Mouse (Mus musculus) midbrain, embryonic 13.5 days (tissue): ENCODE data around the gene Celsr2. TPM values are rescaled to one million over a fixed set of nuclear protein-coding genes. Genes with fewer than 3 reads are reported as not detected.

Source experiments
- ATAC-seq: fragments of 200-750 bp; cut with Nextera tagmentation; 2 replicates; pipeline ENCODE4 v1.8.0; 2017; ENCODE audit warnings: mild to moderate bottlenecking, moderate TSS enrichment, moderate library complexity
- H3K27ac ChIP-seq: fragments of 300-500 bp; sonication (generic); 2 replicates; pipeline ENCODE4 v1.5.1; 2015; ENCODE audit warnings: inconsistent platforms, mild to moderate bottlenecking, moderate library complexity
- H3K27me3 ChIP-seq: fragments of 300-500 bp; sonication (generic); 2 replicates; pipeline ENCODE4 v1.6.1; 2015; ENCODE audit warnings: mild to moderate bottlenecking, inconsistent platforms
- H3K36me3 ChIP-seq: fragments of 300-500 bp; sonication (generic); 2 replicates; pipeline ENCODE4 v1.6.1; 2015; ENCODE audit warnings: mild to moderate bottlenecking, inconsistent platforms
- H3K4me1 ChIP-seq: fragments of 300-500 bp; sonication (generic); replicated peaks from 2 replicates; pipeline ENCODE4 v1.6.1; 2015; ENCODE audit warnings: inconsistent platforms
- H3K4me2 ChIP-seq: fragments of 300-500 bp; sonication (generic); replicated peaks from 2 replicates; pipeline ENCODE4 v1.6.1; 2015; ENCODE audit warnings: moderate library complexity, mild to moderate bottlenecking, inconsistent platforms
- H3K4me3 ChIP-seq: fragments of 300-500 bp; sonication (generic); replicated peaks from 2 replicates; pipeline ENCODE4 v1.5.1; 2015; ENCODE audit warnings: mild to moderate bottlenecking, inconsistent platforms
- H3K9ac ChIP-seq: fragments of 300-500 bp; sonication (generic); replicated peaks from 2 replicates; pipeline ENCODE4 v1.6.1; 2015; ENCODE audit warnings: mild to moderate bottlenecking, inconsistent platforms
- H3K9me3 ChIP-seq: fragments of 300-500 bp; sonication (generic); 2 replicates; pipeline ENCODE4 v1.6.1; 2016; ENCODE audit warnings: mild to moderate bottlenecking, inconsistent platforms
- WGBS: fragments of 180-500 bp; shearing (Covaris S2); methylation state at CpG from one replicate; pipeline ENCODE4 v1.1.7; 2015; 5-methylcytosine and 5-hydroxymethylcytosine counted together
- polyA plus RNA-seq: library from polyadenylated mRNA; unstranded; fragments of >200 nt; fragmentation: Nextera tagmentation; extraction: Ambion mirVana; gene quantifications from 2 replicates; pipeline ENCODE4 v1.2.1, GENCODE M21; 2015

Gene Celsr2
- polyA plus RNA-seq, 1 experiment from 2014 or later = 65.5 TPM

DNA sequence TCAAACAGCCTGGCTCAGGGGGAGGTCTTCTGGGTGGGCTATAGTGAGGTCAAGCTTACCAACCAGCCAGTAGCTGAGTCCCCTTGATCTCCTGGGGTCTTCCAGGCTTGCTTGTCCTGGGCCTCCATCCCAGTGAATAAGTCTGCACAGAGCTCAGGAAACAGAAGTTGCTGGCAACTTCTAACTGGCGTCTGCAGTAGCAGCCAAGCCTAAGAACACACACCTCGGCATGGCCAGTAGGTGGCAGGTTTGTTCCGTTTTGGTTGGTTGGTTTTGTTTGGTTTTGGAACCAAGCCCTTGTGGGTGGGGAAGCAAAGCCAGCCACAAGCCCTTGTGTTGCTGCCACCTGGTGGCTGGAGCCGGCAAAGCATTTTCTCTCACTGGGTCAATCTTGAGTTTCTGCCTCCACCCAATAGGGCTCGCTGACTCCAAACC is 26.2 kb downstream of the Celsr2 start:
- peaks cover 43% of the 10 kb centered on the region for H3K36me3 ChIP-seq
- H3K4me3 ChIP-seq = no peak overlapping the region
- H3K4me2 ChIP-seq = no peak overlapping the region
- peak overlapping the region; percentile 32; the same call in 1 of the 2 replicates for H3K9ac ChIP-seq
- peak; percentile 67 for ATAC-seq
- no peaks in the 10 kb centered on the region for H3K27me3 ChIP-seq
- 1% methylated on average over 5 of the region's 5 CpGs for WGBS
- peaks cover 33% of the 10 kb centered on the region for H3K4me1 ChIP-seq
- H3K9me3 ChIP-seq = no peaks in the 10 kb centered on the region
- peak overlapping the region; percentile 19; the same call in 1 of the 2 replicates for H3K27ac ChIP-seq

DNA sequence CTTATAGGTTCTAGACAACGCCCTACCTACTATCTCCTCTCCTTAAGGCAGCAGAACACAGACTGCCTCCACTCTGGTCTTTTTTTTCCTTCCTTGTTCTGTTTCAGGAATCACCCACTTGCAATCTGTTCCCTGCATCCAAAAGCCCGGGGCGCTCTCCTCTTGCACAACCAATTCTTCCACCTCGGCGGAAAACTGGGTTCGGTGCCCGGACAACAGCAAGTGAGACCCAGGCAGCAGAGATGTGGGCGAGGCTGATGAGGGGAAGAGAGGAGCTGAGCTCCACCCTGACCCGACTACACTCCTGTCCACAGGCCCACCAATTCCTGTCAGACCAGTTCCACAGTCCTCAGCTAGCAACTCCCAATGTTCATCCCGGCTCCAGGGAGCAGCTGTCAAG is 29.2 kb downstream of the Celsr2 start:
- Histone ChIP-seq H3K9ac (no peak overlapping the region), H3K9me3 (no peaks in the 10 kb centered on the region), H3K36me3 (peaks cover 15% of the 10 kb centered on the region), H3K27me3 (no peaks in the 10 kb centered on the region), H3K4me2 (no peak overlapping the region), H3K27ac (no peak overlapping the region), H3K4me1 (peaks cover 39% of the 10 kb centered on the region), H3K4me3 (no peak overlapping the region)
- 94% methylated on average over 10 of the region's 10 CpGs for WGBS
- ATAC-seq = no peak

- H3K9ac ChIP-seq = peak overlapping the region; percentile 67
- H3K27ac ChIP-seq = no peak overlapping the region
- 35% methylated on average over 2 of the region's 2 CpGs for WGBS
- H3K9me3 ChIP-seq = no peaks in the 10 kb centered on the region
- no peaks in the 10 kb centered on the region for H3K27me3 ChIP-seq
- peaks cover 12% of the 10 kb centered on the region for H3K36me3 ChIP-seq
- ATAC-seq = no peak
- H3K4me3 ChIP-seq = peak overlapping the region; percentile 65
- peaks cover 38% of the 10 kb centered on the region for H3K4me1 ChIP-seq
- peak overlapping the region; percentile 68 for H3K4me2 ChIP-seq
These were observed 30.9 kb downstream of the Celsr2 start for GRCm38 (mm10) chr3:108384425-108384824.

- ATAC-seq = peak; percentile 92
- WGBS = under 1% methylated on average over 44 of the region's 44 CpGs
These were observed 31.6 kb downstream of the Celsr2 start, which contains the start of gene Psrc1 for GRCm38 (mm10) chr3:108383485-108384354. TSS of gene Psrc1 (plus strand) at chr3:108383839.

GRCm38 (mm10) chr3:108381945-108382875 is 33.1 kb downstream of the Celsr2 start:
- no peak overlapping the region for H3K27ac ChIP-seq
- H3K9ac ChIP-seq = no peak overlapping the region
- ATAC-seq = no peak
- no peaks in the 10 kb centered on the region for H3K27me3 ChIP-seq
- peak overlapping the region; percentile 68; the same call in 1 of the 2 replicates for H3K4me2 ChIP-seq
- no peak overlapping the region for H3K4me3 ChIP-seq
- peaks cover 30% of the 10 kb centered on the region for H3K4me1 ChIP-seq
- H3K9me3 ChIP-seq = no peaks in the 10 kb centered on the region
- peaks cover 10% of the 10 kb centered on the region for H3K36me3 ChIP-seq
- WGBS = 80% methylated on average over 14 of the region's 14 CpGs

More at GRCm38 (mm10) chr3:108383485-108384354, 31.6 kb downstream of the Celsr2 start, which contains the start of gene Psrc1:
- peak within 1 kb of the TSS; percentile 67 for H3K9ac ChIP-seq
- peak within 1 kb of the TSS; percentile 68 for H3K4me2 ChIP-seq
- H3K9me3 ChIP-seq = no peaks in the 10 kb centered on the region
- peaks cover 12% of the 10 kb centered on the region for H3K36me3 ChIP-seq
- peaks cover 32% of the 10 kb centered on the region for H3K4me1 ChIP-seq
- H3K4me3 ChIP-seq = peak within 1 kb of the TSS; percentile 65
- H3K27ac ChIP-seq = peak within 1 kb of the TSS; percentile 44; the same call in 1 of the 2 replicates
- no peaks in the 10 kb centered on the region for H3K27me3 ChIP-seq

DNA sequence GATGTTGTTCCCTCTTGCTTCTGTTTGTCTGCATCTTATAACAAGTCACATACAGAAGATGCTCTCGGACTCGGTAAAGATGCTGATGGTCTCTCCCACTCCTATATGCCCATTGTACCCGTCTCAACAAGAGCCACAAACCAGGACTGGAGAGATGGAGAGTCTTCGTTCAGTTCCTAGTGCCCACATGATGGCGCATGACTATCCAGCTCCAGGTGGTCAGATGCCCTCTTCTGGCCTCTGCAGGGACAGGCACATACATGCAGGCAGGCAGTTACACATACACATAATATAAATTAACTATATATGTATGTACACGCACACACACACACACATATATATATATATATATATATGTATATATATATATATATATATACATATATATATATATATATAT is 34.7 kb downstream of the Celsr2 start:
- ATAC-seq = no peak
- Histone ChIP-seq H3K27me3 (no peaks in the 10 kb centered on the region), H3K9ac (no peak overlapping the region), H3K4me3 (no peak overlapping the region), H3K4me2 (no peak overlapping the region), H3K27ac (no peak overlapping the region), H3K4me1 (peaks cover 30% of the 10 kb centered on the region), H3K36me3 (no peaks in the 10 kb centered on the region), H3K9me3 (no peaks in the 10 kb centered on the region)
- 76% methylated on average over 6 of the region's 6 CpGs for WGBS

DNA sequence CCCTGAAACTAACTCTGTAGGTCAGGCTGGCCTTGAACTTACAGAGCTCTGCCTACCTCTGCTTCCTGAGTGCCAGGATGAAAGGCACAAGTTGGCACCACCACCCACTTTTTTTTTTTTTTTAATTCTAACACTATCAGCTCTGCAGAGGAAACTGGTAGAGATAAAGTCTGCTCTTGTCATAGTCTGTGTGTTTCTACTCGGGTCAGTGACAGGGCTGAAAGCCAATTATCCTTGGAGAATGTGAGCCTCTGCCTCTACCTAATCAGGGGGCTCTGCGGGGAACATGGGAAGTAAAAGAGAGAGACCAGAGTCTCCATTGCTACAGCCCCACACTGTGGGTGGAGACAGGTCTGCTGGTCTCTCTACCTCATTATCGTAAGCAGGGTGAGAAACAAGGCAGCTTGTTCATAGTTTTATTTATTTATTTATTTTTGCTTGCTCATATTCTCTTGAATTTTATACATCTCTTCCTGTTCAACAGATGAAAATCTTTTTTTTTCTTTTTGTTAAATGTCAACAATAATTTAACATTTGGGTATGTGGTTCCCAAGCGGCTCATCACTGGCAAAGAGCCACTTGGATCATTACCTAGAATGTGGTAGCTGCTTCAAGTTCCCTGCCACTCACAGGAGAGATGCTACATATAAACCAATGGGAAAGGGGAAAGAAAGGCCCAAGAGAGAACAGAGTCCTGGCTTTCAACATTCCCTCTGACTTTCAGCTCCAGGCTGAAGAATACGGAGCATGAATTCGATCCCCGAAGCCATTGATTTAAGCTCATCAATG is 36.3 kb downstream of the Celsr2 start:
- Histone ChIP-seq H3K4me3 (no peak overlapping the region), H3K4me1 (peaks cover 16% of the 10 kb centered on the region), H3K4me2 (no peak overlapping the region), H3K9me3 (no peaks in the 10 kb centered on the region), H3K9ac (no peak overlapping the region), H3K27me3 (no peaks in the 10 kb centered on the region), H3K36me3 (no peaks in the 10 kb centered on the region), H3K27ac (no peak overlapping the region)
- no peak for ATAC-seq
- WGBS = 77% methylated on average over 7 of the region's 7 CpGs

- Histone ChIP-seq H3K9ac (no peak overlapping the region), H3K27me3 (no peaks in the 10 kb centered on the region), H3K4me2 (no peak overlapping the region), H3K9me3 (no peaks in the 10 kb centered on the region), H3K36me3 (no peaks in the 10 kb centered on the region), H3K4me1 (no peaks in the 10 kb centered on the region), H3K27ac (no peak overlapping the region), H3K4me3 (no peak overlapping the region)
- WGBS = 85% methylated on average over 3 of the region's 3 CpGs
- ATAC-seq = no peak
These were observed 42.7 kb downstream of the Celsr2 start for GRCm38 (mm10) chr3:108372691-108373090.

DNA sequence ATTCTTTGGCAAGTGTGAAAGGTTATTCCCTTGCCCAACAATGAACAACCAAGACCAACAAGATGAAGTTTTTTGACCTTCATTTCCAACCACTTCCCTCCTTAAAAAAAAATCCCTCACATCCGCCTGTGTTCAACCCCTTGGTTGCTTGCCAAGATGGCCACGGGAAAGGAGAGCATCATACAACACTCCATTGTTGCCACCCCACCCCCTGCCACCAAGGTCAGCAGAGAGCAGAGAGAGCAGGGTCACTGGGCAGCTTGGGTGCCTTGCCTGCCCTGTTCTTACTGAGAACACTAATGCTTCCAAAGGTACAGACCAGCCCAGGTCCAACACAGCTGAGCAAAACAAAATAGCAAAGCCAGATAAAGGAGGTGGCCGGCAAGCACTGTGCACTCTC is 43.1 kb downstream of the Celsr2 start:
- Histone ChIP-seq H3K27me3 (no peaks in the 10 kb centered on the region), H3K4me2 (no peak overlapping the region), H3K36me3 (no peaks in the 10 kb centered on the region), H3K9ac (no peak overlapping the region), H3K4me1 (no peaks in the 10 kb centered on the region), H3K27ac (no peak overlapping the region), H3K9me3 (no peaks in the 10 kb centered on the region), H3K4me3 (no peak overlapping the region)
- ATAC-seq = no peak
- 71% methylated on average over 3 of the region's 3 CpGs for WGBS

DNA sequence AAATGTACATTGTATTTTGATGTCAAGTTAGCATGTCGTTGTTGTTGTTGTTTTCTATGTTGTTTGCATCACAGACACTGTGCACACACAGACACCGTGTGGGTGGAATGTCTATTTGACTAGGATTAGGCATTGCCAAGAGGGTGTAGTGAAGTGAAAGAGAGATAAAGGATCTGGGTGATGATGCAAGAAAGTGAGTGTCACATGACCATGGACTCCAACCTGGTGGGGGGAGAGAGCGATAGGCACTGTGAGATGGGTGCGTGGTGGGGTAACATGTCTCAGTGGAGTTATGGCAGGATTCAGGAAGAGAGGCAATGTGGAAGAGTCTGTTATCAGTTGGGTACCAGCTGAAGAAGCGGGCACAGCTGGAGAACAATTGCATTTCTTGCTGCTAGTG is 46.6 kb downstream of the Celsr2 start:
- Histone ChIP-seq H3K4me3 (no peak overlapping the region), H3K4me1 (peaks cover 9% of the 10 kb centered on the region), H3K27me3 (no peaks in the 10 kb centered on the region), H3K9me3 (no peaks in the 10 kb centered on the region), H3K9ac (no peak overlapping the region), H3K36me3 (no peaks in the 10 kb centered on the region), H3K4me2 (no peak overlapping the region), H3K27ac (no peak overlapping the region)
- WGBS = 85% methylated on average over 5 of the region's 5 CpGs
- ATAC-seq = no peak

- no peak overlapping the region for H3K4me2 ChIP-seq
- H3K27me3 ChIP-seq = no peaks in the 10 kb centered on the region
- no peak overlapping the region for H3K9ac ChIP-seq
- H3K4me1 ChIP-seq = peaks cover 13% of the 10 kb centered on the region
- H3K36me3 ChIP-seq = no peaks in the 10 kb centered on the region
- no peak overlapping the region for H3K27ac ChIP-seq
- no peaks in the 10 kb centered on the region for H3K9me3 ChIP-seq
- no peak for ATAC-seq
- WGBS = 80% methylated on average over 3 of the region's 3 CpGs
- H3K4me3 ChIP-seq = no peak overlapping the region
These were observed 47.5 kb downstream of the Celsr2 start for GRCm38 (mm10) chr3:108367828-108368227.
